Mouse (Mus musculus) thymus, adult 2 months (tissue): ENCODE results near the gene C1qtnf2. TPM values are rescaled to one million over a fixed set of nuclear protein-coding genes. Genes with fewer than 3 reads are reported as not detected.

Source experiments
- DNase-seq: peaks from one replicate; pipeline ENCODE4 v3.0.0; 2021
- H3K27ac ChIP-seq: fragments of 200-500 bp; 2 replicates; pipeline ENCODE4 v1.5.1; 2012; ENCODE audit warnings: low read length, control low read depth; ENCODE audit not compliant: control insufficient read depth, insufficient read depth
- H3K27me3 ChIP-seq: fragments of 200-500 bp; 2 replicates; pipeline ENCODE4 v1.6.1; 2012; ENCODE audit warnings: mild to moderate bottlenecking, low read length, moderate library complexity, mixed read lengths; ENCODE audit not compliant: control insufficient read depth, insufficient read depth
- H3K36me3 ChIP-seq: fragments of 200-500 bp; 2 replicates; pipeline ENCODE4 v1.6.1; 2012; ENCODE audit warnings: mild to moderate bottlenecking, low read length, moderate library complexity; ENCODE audit not compliant: control insufficient read depth, insufficient read depth
- H3K4me1 ChIP-seq: fragments of 200-500 bp; replicated peaks from 2 replicates; pipeline ENCODE4 v1.6.1; 2012; ENCODE audit warnings: low read length; ENCODE audit not compliant: control insufficient read depth, insufficient read depth
- H3K4me3 ChIP-seq: fragments of 200-500 bp; 2 replicates; pipeline ENCODE4 v1.5.1; 2012; ENCODE audit warnings: mild to moderate bottlenecking, low read length, control low read depth, moderate library complexity; ENCODE audit not compliant: control insufficient read depth, insufficient read depth
- CTCF ChIP-seq: fragments of 200-500 bp; IDR thresholded peaks from 2 replicates; pipeline ENCODE4 v1.5.1; 2012; ENCODE audit warnings: mild to moderate bottlenecking, control low read depth, low read length, moderate library complexity, borderline replicate concordance; ENCODE audit not compliant: control insufficient read depth, poor library complexity, insufficient read depth; ENCODE audit errors: extremely low read depth
- POLR2A ChIP-seq: fragments of 200-500 bp; IDR thresholded peaks from 2 replicates; pipeline ENCODE4 v1.6.1; 2012; ENCODE audit warnings: mild to moderate bottlenecking, low read length, control low read depth, moderate library complexity; ENCODE audit not compliant: control insufficient read depth, poor library complexity, insufficient read depth; ENCODE audit errors: extremely low read depth
- WGBS: fragments of 180-500 bp; shearing (Covaris S2); methylation state at CpG from one replicate; pipeline ENCODE4 v1.1.7; 2018; 5-methylcytosine and 5-hydroxymethylcytosine counted together
- polyA plus RNA-seq: library from polyadenylated mRNA; depleted of rRNA; stranded (reverse); fragments of >200 nt; gene quantifications from 2 replicates; pipeline ENCODE4 v1.2.3, GENCODE M21; 2012; rRNA removed

Gene C1qtnf2
- 1.5 and 3.0 TPM in 2 replicates for polyA plus RNA-seq

- H3K4me3 ChIP-seq, result no peak within 1 kb of the TSS
- TF ChIP-seq POLR2A (no peak), CTCF (no peak)
- no peaks in the 10 kb centered on the region for H3K36me3 ChIP-seq
- no peak within 1 kb of the TSS for H3K27ac ChIP-seq
- DNase-seq, result no peak
- 15% methylated on average over 24 of the region's 24 CpGs for WGBS
- H3K4me1 ChIP-seq, result peaks cover 4% of the 10 kb centered on the region; the same call in 1 of the 2 replicates
- no peaks in the 10 kb centered on the region for H3K27me3 ChIP-seq
These were observed at the start of gene C1qtnf2 for GRCm38 (mm10) chr11:43474225-43474774. Gene C1qtnf2, plus strand, starts transcription at chr11:43474276.

GRCm38 (mm10) chr11:43424386-43424785, 49.7 kb upstream of the C1qtnf2 start:
- no peak overlapping the region for H3K27ac ChIP-seq
- 0 out of 2 replicates have a peak, but pooled peaks cover 3% of the 10 kb centered on the region for H3K4me1 ChIP-seq
- H3K36me3 ChIP-seq, result no peaks in the 10 kb centered on the region
- no peak for TF ChIP-seq POLR2A
- TF ChIP-seq CTCF, result no peak
- H3K4me3 ChIP-seq, result no peak overlapping the region
- no peaks in the 10 kb centered on the region for H3K27me3 ChIP-seq
- DNase-seq, result no peak
- WGBS, result 82% methylated on average over 5 of the region's 5 CpGs

- H3K27ac ChIP-seq, result no peak overlapping the region
- 95% methylated on average over 9 of the region's 9 CpGs for WGBS
- no peaks in the 10 kb centered on the region for H3K27me3 ChIP-seq
- no peak overlapping the region for H3K4me3 ChIP-seq
- no peak for DNase-seq
- TF ChIP-seq POLR2A, result no peak
- no peak for TF ChIP-seq CTCF
- 0 out of 2 replicates have a peak, but pooled peaks cover 3% of the 10 kb centered on the region for H3K4me1 ChIP-seq
- no peaks in the 10 kb centered on the region for H3K36me3 ChIP-seq
These were observed 48.8 kb upstream of the C1qtnf2 start for GRCm38 (mm10) chr11:43425166-43425709.

- Histone ChIP-seq H3K27ac (no peak within 1 kb of the TSS), H3K4me3 (peak within 1 kb of the TSS; percentile 81), H3K36me3 (no peaks in the 10 kb centered on the region), H3K4me1 (0 out of 2 replicates have a peak, but pooled peaks cover 3% of the 10 kb centered on the region), H3K27me3 (no peaks in the 10 kb centered on the region)
- TF ChIP-seq CTCF (0 out of 2 replicates have a peak, but pooled peaks have one; percentile 22), POLR2A (peak; percentile 80)
- WGBS, result 5% methylated on average over 27 of the region's 27 CpGs
- DNase-seq, result peak; percentile 85
These were observed 48.2 kb upstream of the C1qtnf2 start, which contains the start of gene Pttg1 for GRCm38 (mm10) chr11:43425824-43426413. Gene Pttg1, minus strand, starts transcription at chr11:43426251.

- no peak overlapping the region for H3K27ac ChIP-seq
- H3K27me3 ChIP-seq, result no peaks in the 10 kb centered on the region
- H3K36me3 ChIP-seq, result no peaks in the 10 kb centered on the region
- DNase-seq, result peak; percentile 16
- TF ChIP-seq POLR2A (no peak), CTCF (no peak)
- peaks cover 5% of the 10 kb centered on the region for H3K4me1 ChIP-seq
- H3K4me3 ChIP-seq, result peak overlapping the region; percentile 81; the same call in 1 of the 2 replicates
- whole genome bisulfite sequencing, result 26% methylated on average over 7 of the region's 7 CpGs
These were observed 47.6 kb upstream of the C1qtnf2 start for GRCm38 (mm10) chr11:43426414-43426884.

- TF ChIP-seq POLR2A (0 out of 2 replicates have a peak, but pooled peaks have one; percentile 45), CTCF (0 out of 2 replicates have a peak, but pooled peaks have one; percentile 15)
- WGBS, result 11% methylated on average over 38 of the region's 38 CpGs
- H3K4me1 ChIP-seq, result peaks cover 5% of the 10 kb centered on the region
- H3K4me3 ChIP-seq, result peak within 1 kb of the TSS; percentile 71
- no peak within 1 kb of the TSS for H3K27ac ChIP-seq
- H3K27me3 ChIP-seq, result no peaks in the 10 kb centered on the region
- DNase-seq, result peak; percentile 59
- peaks cover 13% of the 10 kb centered on the region for H3K36me3 ChIP-seq
These were observed 40.6 kb upstream of the C1qtnf2 start, which contains the start of gene Slu7 for GRCm38 (mm10) chr11:43433254-43434023. Gene Slu7, plus strand, starts transcription at chr11:43433744.
